Mouse (Mus musculus): Measurements from ENCODE around the gene Qrsl1. TPM values are rescaled to one million over a fixed set of nuclear protein-coding genes. Genes with fewer than 3 reads are reported as not detected.

The Qrsl1 gene
- polyA plus RNA-seq, 1 experiment from 2014 or later = 3.5 TPM

DNA sequence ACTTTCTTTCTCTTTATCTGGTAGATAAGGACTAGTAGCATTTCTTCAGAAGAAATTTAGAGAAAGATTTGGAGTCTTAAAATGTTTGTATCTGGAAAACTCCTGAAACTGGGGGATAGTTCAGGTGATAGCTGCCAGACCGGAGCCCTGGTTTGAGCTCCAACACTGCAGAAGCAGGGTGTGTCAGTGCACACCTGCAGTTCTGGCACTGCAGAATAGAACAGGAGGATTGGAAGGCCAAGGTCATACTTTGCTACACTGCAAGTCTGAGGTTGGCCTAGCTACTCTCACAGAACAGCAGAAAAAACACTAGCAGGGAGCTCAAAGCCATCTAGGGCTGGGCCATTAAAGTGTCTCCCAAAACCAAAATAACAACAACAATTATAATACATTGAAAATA, 3.0 kb upstream of the Qrsl1 start:
- WGBS (ENCODE audit: missing documents) = 100% methylated on average over 1 of the region's 1 CpGs
- no peaks in the 10 kb centered on the region for H3K36me3 ChIP-seq (ENCODE audit: inconsistent target)
- no peak overlapping the region for H3K27ac ChIP-seq
- no peak overlapping the region for H3K4me3 ChIP-seq (ENCODE audit: inconsistent target)
- peaks cover 10% of the 10 kb centered on the region; the same call in 1 of the 2 replicates for H3K79me2 ChIP-seq (ENCODE audit: inconsistent target)

DNA sequence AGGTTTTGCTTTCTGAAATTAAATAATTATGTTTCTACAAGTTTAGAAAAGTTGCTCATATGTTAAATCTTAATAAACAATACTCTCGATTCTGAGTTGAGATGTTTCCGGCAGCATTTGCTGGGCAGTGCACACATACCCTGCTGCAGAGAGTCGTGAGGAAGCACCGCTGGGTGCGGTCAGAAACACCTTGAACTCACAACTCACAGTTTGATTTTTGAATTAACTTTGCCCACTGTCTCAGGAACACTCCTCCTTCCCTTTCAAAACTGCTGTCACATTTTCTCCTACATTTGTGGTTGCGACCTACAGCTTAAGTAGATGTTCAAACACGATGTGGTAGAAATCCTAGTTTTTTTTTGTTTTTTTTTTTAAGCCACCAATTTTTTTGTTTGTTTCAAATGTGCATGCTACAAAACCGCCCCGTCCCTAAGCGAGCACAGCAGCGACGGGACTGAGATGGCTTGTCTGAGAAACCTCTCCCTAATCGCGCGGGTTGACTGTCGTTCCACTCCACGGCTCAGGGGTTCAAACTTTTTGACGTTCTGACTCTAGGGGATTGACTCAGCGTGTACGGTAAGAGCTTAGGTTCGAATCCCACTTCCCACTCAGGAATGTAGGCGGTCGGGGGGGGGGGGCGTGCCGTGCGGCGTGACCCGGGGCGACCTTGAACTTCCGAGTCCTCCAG, 518 bp downstream of the Qrsl1 start:
- Histone ChIP-seq H3K4me3 (ENCODE audit: inconsistent target) (peak overlapping the region; percentile 90), H3K79me2 (ENCODE audit: inconsistent target) (peaks cover 10% of the 10 kb centered on the region; the same call in 1 of the 2 replicates), H3K36me3 (ENCODE audit: inconsistent target) (no peaks in the 10 kb centered on the region), H3K27ac (peak overlapping the region; percentile 55)
- WGBS (ENCODE audit: missing documents) = 9% methylated on average over 30 of the region's 30 CpGs

DNA sequence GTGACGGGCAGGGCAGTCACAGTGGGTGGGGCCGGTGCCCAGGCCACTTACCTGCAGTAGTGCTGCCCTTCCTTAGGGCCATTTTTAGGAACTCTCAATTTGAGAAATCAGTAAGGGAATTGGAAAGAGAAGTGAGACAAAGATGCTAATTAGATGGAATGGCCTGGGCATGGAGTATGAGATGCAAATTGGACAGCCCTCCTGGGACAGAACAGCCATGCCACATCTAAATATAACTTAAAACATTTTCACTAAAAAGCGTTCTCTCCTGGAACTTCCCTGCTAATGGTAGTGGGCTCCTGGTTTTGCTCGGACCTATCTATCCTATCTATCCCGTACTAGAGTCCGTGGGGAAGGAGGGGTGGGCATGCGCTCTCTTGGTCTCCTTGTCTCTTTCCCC, 3.3 kb downstream of the Qrsl1 start:
- 89% methylated on average over 7 of the region's 7 CpGs for WGBS (ENCODE audit: missing documents)
- Histone ChIP-seq H3K36me3 (ENCODE audit: inconsistent target) (peaks cover 13% of the 10 kb centered on the region; the same call in 1 of the 2 replicates), H3K4me3 (ENCODE audit: inconsistent target) (no peak overlapping the region), H3K79me2 (ENCODE audit: inconsistent target) (peaks cover 10% of the 10 kb centered on the region; the same call in 1 of the 2 replicates), H3K27ac (no peak overlapping the region)

DNA sequence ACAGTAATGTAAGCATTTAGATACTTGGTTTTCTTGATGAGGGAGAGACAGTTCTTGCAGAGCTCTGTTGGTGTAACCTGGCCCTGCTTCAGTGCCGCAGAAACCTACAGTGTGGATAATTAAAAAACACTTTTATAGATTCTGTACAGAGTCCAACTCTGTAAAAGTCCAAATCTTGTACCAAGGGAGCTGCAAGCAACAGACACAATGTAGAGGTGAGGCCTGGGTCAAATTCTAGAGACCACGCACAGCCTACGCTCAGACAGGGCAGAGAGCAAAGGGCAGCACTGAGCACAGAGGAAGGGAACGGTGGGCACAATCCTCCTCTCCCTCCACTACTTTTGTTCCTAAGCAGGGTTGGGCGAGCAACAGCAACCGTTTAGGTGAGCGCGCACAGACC, 5.5 kb downstream of the Qrsl1 start:
- WGBS (ENCODE audit: missing documents) = 93% methylated on average over 8 of the region's 8 CpGs
- Histone ChIP-seq H3K36me3 (ENCODE audit: inconsistent target) (peaks cover 15% of the 10 kb centered on the region; the same call in 1 of the 2 replicates), H3K4me3 (ENCODE audit: inconsistent target) (no peak overlapping the region), H3K27ac (no peak overlapping the region), H3K79me2 (ENCODE audit: inconsistent target) (no peaks in the 10 kb centered on the region)

DNA sequence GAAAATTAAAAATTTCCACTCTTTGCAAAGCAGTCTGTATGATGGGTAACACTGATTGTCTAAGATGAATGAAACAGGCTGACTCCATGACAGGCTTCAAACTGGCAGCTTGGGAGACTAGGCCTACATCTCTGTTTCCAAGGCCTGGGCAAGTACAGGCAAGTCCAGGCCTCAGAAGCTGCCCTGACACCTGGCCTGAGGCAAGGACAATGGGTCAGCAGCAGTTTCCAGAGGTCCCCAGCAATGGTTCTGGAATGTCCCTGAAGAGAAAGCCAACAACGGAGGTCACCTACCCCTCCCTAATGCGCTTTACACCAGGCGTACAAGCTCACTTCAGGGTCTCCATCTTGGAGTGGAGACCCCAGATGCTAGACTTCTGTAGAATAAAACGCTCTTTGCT, 8.6 kb downstream of the Qrsl1 start:
- Histone ChIP-seq H3K4me3 (ENCODE audit: inconsistent target) (no peak overlapping the region), H3K36me3 (ENCODE audit: inconsistent target) (peaks cover 15% of the 10 kb centered on the region; the same call in 1 of the 2 replicates), H3K27ac (no peak overlapping the region), H3K79me2 (ENCODE audit: inconsistent target) (no peaks in the 10 kb centered on the region)
- 89% methylated on average over 4 of the region's 4 CpGs for WGBS (ENCODE audit: missing documents)

DNA sequence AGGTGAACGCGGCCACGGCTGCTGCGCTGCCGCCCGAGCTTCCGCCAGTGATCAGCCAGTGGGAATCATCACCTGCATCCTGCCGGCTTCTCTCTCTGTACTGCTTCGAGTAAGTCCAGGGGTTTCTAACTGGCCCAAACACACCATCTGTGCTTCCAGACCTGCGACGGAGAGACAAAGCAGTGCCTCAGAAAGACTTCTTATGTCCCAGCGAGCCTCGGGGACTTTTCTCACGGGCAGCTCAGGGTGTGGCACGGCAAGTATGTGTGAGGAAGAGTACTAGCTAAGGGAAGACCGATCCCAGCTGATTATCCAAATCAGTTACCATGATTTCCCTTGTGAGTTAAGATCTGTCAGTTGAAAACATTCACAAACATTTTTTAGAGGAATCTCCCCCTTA, 12.6 kb downstream of the Qrsl1 start:
- 96% methylated on average over 16 of the region's 16 CpGs for WGBS (ENCODE audit: missing documents)
- Histone ChIP-seq H3K36me3 (ENCODE audit: inconsistent target) (0 out of 2 replicates have a peak, but pooled peaks cover 12% of the 10 kb centered on the region), H3K4me3 (ENCODE audit: inconsistent target) (no peak overlapping the region), H3K27ac (no peak overlapping the region), H3K79me2 (ENCODE audit: inconsistent target) (no peaks in the 10 kb centered on the region)

DNA sequence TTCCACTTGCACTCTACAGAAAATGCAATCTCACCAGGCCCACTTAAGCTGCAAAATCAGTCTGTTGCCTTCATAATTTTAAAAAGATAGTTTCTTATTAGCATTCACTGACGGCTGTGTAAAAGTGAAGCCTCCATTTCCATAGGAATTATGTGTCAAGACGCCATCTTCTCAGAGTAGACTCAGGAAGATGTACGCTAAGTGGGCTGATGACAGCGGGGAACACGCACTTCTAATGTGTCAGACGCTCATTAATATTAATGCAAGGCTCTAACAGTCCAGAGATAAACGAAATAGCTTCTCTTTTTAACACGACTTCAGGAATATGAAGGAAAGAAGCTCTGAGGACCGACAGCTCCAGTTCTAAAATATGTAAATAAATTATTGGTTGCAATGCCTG, 13.9 kb downstream of the Qrsl1 start:
- Histone ChIP-seq H3K36me3 (ENCODE audit: inconsistent target) (0 out of 2 replicates have a peak, but pooled peaks cover 4% of the 10 kb centered on the region), H3K79me2 (ENCODE audit: inconsistent target) (no peaks in the 10 kb centered on the region), H3K4me3 (ENCODE audit: inconsistent target) (no peak overlapping the region), H3K27ac (no peak overlapping the region)
- 96% methylated on average over 9 of the region's 9 CpGs for WGBS (ENCODE audit: missing documents)

DNA sequence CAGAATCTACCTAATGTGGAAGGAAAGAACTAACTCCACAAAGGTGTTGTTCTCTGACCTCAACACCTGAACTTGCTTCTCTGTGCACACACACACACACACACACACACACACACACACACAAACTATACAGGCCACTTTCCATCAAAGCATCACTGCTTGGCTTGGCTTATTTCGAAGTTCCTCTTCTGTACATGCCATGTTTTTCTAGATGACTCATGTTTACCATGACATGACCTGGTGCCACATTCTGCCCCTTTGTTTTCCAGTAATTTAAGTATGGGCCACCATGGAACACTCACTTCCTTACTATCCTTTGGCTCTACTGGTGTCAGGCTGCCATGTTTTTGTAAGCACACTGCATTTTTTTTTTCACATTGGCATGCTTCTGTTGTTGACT, 30.1 kb downstream of the Qrsl1 start:
- Histone ChIP-seq H3K79me2 (ENCODE audit: inconsistent target) (no peaks in the 10 kb centered on the region), H3K4me3 (ENCODE audit: inconsistent target) (no peak overlapping the region), H3K36me3 (ENCODE audit: inconsistent target) (no peaks in the 10 kb centered on the region), H3K27ac (no peak overlapping the region)
- WGBS (ENCODE audit: missing documents) = 88% methylated on average over 1 of the region's 1 CpGs

DNA sequence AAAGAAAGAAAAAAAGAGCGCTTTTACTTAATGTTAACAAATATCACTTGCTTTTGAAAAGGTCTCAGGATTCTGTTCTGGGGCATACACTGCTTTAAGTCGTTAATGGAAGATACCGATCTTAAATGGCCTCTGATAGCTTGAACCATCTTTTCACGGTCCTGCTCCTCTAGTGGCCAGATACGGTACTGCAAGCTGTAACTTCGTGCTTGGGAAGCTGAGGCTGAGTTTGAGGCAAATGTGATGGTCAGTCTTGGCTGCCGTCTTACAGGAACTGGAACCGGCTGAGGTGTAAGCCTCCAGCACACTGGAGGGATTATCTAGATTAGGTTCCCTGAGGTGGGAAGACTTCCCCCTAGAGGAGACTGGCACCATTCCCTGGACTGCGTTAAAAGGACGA, 30.8 kb downstream of the Qrsl1 start:
- Histone ChIP-seq H3K36me3 (ENCODE audit: inconsistent target) (no peaks in the 10 kb centered on the region), H3K79me2 (ENCODE audit: inconsistent target) (no peaks in the 10 kb centered on the region), H3K4me3 (ENCODE audit: inconsistent target) (no peak overlapping the region), H3K27ac (no peak overlapping the region)
- WGBS (ENCODE audit: missing documents) = 90% methylated on average over 10 of the region's 10 CpGs

DNA sequence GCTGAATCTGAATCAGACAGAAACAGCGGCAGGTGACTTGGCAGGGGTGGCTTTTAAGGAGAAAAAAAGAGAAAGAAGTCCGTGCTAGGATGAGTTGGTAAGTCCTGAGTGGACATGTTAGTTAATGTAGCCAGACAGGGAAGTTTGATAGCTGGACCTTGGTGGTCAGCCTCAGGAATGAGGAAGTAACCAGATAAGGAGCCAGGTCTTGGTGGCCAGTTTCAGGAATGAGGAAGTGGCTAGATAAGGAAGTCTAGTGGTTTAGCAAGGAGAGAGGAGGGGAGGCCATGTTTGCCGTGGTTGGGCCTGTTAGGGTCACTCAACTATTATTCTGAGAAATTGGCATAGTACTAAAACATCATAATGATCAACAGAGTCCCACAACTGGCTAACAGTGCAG, 45.2 kb downstream of the Qrsl1 start:
- no peak overlapping the region for H3K4me3 ChIP-seq (ENCODE audit: inconsistent target)
- 0 out of 2 replicates have a peak overlapping the region, but pooled peaks have one; percentile 8 for H3K27ac ChIP-seq
- H3K79me2 ChIP-seq (ENCODE audit: inconsistent target) = no peaks in the 10 kb centered on the region
- WGBS (ENCODE audit: missing documents) = 7% methylated on average over 3 of the region's 3 CpGs
- H3K36me3 ChIP-seq (ENCODE audit: inconsistent target) = no peaks in the 10 kb centered on the region

DNA sequence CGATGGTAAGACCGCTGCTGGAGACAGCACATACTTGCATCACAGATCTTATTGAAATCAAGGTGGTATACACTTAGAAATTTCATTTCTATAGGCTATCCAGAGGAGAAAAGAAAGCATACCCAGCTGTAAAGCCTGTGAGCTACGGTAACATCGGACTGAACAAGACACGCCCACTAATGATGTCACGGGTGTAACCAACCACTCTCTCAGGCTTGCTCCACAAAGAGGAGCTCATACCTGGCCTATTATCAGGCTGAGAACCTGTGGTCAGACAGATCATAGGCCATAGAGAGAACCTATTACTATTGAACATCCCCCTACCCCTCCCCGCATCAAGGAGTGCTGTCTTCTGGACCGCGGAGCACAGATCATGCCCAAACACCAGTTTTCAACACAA, 45.6 kb downstream of the Qrsl1 start:
- H3K4me3 ChIP-seq (ENCODE audit: inconsistent target) = no peak overlapping the region
- H3K79me2 ChIP-seq (ENCODE audit: inconsistent target) = no peaks in the 10 kb centered on the region
- no peaks in the 10 kb centered on the region for H3K36me3 ChIP-seq (ENCODE audit: inconsistent target)
- 72% methylated on average over 9 of the region's 9 CpGs for WGBS (ENCODE audit: missing documents)
- 0 out of 2 replicates have a peak overlapping the region, but pooled peaks have one; percentile 8 for H3K27ac ChIP-seq

DNA sequence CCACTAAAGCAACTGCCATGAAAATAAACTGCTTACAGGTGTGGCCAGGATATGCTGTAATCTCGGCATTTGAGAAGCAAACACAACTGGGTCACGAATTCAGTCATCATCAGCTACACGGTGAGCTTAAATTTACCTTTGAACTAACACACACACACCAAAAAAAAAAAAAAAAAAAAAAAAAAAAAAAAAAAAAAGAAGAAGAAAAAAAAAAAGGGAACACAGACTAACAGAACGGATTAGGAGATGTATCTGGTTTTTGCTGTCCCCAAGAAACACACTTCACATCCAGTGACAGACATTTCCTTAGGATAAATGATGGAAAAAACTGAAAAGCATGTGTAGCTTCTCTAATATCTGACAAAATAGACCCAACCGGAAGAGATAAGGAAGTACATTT, 49.6 kb downstream of the Qrsl1 start:
- H3K36me3 ChIP-seq (ENCODE audit: inconsistent target) = no peaks in the 10 kb centered on the region
- no peak overlapping the region for H3K4me3 ChIP-seq (ENCODE audit: inconsistent target)
- 61% methylated on average over 5 of the region's 5 CpGs for WGBS (ENCODE audit: missing documents)
- no peak overlapping the region for H3K27ac ChIP-seq
- no peaks in the 10 kb centered on the region for H3K79me2 ChIP-seq (ENCODE audit: inconsistent target)

DNA sequence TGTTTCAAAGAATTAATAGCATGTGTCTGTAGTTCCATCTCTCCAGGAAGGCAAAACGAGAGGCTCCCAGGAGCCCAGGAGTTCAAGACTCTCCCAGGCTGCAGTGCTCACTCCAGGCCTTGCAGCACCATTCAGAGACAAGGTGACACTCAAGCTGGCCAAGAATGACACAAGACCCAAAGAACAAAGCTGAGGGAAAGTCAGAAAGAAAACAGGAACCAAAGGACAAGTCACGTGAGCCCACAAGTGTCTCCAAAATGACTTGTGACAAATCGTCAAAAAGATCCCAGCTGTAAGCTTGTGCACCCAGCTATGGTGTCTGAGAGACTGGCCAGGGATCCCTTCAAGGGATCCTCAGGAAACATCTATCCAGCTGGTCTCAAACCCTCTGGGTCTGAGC, 52.1 kb downstream of the Qrsl1 start:
- Histone ChIP-seq H3K4me3 (ENCODE audit: inconsistent target) (no peak overlapping the region), H3K36me3 (ENCODE audit: inconsistent target) (no peaks in the 10 kb centered on the region), H3K79me2 (ENCODE audit: inconsistent target) (no peaks in the 10 kb centered on the region), H3K27ac (no peak overlapping the region)
- 24% methylated on average over 3 of the region's 3 CpGs for WGBS (ENCODE audit: missing documents)

DNA sequence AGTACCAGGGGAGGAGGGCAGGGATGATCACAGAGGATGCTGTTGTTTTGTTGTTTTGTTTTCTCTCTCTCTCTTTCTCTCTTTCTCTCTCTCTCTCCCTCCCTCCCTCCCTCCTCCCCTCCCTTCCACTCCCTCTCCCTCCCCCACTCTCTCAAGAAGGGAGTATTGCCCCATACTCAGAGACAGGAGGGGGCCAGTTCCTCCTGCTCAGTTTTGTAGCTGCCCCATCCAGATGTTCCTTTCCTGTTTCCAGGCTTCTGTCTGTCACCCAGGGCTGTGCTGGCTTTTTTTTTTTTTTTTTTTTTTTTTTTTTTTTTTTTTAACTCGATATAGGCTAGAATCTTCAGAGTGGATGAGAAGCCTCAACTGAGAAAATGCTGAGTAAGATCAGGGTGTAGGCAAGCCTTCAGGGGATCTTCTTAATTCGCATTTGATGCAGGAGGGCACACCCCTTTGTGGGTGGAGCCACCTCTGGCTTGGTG, 55.4 kb downstream of the Qrsl1 start:
- 67% methylated on average over 1 of the region's 2 CpGs for WGBS (ENCODE audit: missing documents)
- no peak overlapping the region for H3K27ac ChIP-seq
- no peak overlapping the region for H3K4me3 ChIP-seq (ENCODE audit: inconsistent target)
- H3K79me2 ChIP-seq (ENCODE audit: inconsistent target) = no peaks in the 10 kb centered on the region
- H3K36me3 ChIP-seq (ENCODE audit: inconsistent target) = no peaks in the 10 kb centered on the region

DNA sequence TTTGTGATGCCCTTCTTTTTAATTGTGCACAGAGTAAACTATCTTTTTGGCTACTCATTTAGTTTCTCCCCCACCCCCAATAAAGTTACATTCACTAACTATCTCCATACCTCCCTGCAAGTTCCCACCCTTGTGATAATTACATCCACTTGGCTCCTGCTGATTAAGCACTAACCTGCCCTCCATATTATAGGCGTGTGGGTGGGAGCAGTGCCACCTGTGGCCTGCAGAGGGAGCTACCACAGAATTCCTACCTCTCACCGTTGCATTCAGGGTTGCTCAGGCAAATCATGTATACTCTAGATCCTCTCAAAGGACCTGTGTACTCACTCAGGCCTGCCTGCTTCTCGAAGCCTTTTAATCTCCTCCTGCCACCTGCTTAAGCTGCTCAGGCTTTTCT, 56.1 kb downstream of the Qrsl1 start:
- Histone ChIP-seq H3K4me3 (ENCODE audit: inconsistent target) (no peak overlapping the region), H3K36me3 (ENCODE audit: inconsistent target) (no peaks in the 10 kb centered on the region), H3K27ac (no peak overlapping the region), H3K79me2 (ENCODE audit: inconsistent target) (no peaks in the 10 kb centered on the region)
- whole genome bisulfite sequencing (ENCODE audit: missing documents) = 94% methylated on average over 3 of the region's 3 CpGs

All from macrophage (primary cell).